8 mouse cellular contexts compared by ENCODE assay signal in the genomic region with DNA sequence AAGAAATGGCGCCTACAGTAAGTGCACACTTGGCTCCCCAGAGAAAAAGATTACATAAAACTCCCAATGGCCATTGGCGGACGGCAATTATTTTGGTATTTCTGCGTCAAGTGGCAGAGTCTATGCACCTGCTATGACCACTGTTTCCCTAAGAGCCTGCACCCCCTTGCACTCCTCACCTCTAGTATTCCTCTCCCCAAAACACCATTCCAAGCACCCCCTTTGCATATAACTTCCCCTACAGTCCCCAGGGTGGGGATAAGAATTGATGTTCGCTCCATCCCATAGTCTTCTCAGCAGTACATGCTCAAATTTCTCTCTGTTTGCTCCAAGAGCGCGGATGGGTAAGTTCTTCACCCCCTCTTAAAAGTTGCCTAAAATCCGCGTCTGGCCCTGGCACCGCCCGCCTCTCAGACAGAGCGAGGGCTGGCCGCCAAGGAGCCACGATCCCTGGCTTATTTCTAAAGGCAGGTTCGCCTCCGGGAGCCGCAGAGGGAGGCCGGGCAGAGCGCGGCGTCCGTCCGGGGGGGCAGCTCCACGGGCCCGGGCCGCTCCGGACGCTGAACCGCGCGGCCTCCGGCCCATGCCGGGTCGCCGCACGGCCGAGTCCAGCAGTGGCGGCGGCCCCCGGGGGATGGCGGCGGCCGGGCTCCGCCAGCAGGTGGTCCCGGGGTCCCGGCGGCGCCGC. TPM values are rescaled to one million over a fixed set of nuclear protein-coding genes. Genes with fewer than 3 reads are reported as not detected.
DNase-seq lines count a peak whose midpoint lies in the region; ATAC-seq and TF ChIP-seq lines count a peak whose summit lies in the region.

No protein-coding gene starts in this region.

- no peak for TF ChIP-seq CTCF in left cerebral cortex, adult 2 months (IDR thresholded peaks at IDR 0.05)
- TF ChIP-seq CTCF in cerebellum, adult 2 months (IDR thresholded peaks at IDR 0.05; ENCODE audit: borderline replicate concordance, insufficient read depth, low read depth, low read length) = no peak

- H3K4me3 ChIP-seq in left cerebral cortex, adult 2 months = peak overlapping the region; percentile 54
- peak overlapping the region; percentile 50 for H3K4me3 ChIP-seq in cerebellum, adult 2 months (replicated peaks; ENCODE audit: insufficient read depth, low read depth, low read length)
- peak overlapping the region; percentile 89 for H3K4me3 ChIP-seq in hindbrain, embryonic 14.5 days (replicated peaks; ENCODE audit: low read length)
- peak overlapping the region; percentile 60 for H3K4me3 ChIP-seq in liver, embryonic 13.5 days (replicated peaks)
- peak overlapping the region; percentile 85 for H3K4me3 ChIP-seq in neural tube, embryonic 15.5 days (replicated peaks)

- TF ChIP-seq POLR2A in cerebellum, adult 2 months (IDR thresholded peaks at IDR 0.05; ENCODE audit: borderline replicate concordance, insufficient read depth, low read length) = no peak

- H3K4me1 ChIP-seq in cerebellum, adult 2 months (ENCODE audit: control insufficient read depth, insufficient read depth, low read length) = no peaks in the 10 kb centered on the region
- H3K4me1 ChIP-seq in hindbrain, embryonic 14.5 days (replicated peaks; ENCODE audit: control insufficient read depth, insufficient read depth, low read length) = peaks cover 8% of the 10 kb centered on the region; the same call in 1 of the 2 replicates
- H3K4me1 ChIP-seq in liver, embryonic 13.5 days (replicated peaks) = no peaks in the 10 kb centered on the region
- peaks cover 26% of the 10 kb centered on the region for H3K4me1 ChIP-seq in neural tube, embryonic 15.5 days

- ATAC-seq in hindbrain, embryonic 14.5 days (ENCODE audit: low FRiP score) = peak; percentile 78
- peak; percentile 62 for ATAC-seq in liver, embryonic 13.5 days (ENCODE audit: low read depth)
- peak; percentile 75 for ATAC-seq in neural tube, embryonic 15.5 days (ENCODE audit: low FRiP score)

- no peak overlapping the region for H3K27ac ChIP-seq in left cerebral cortex, adult 2 months
- H3K27ac ChIP-seq in cerebellum, adult 2 months (ENCODE audit: insufficient read depth, low read length) = no peak overlapping the region
- 0 out of 2 replicates have a peak overlapping the region, but pooled peaks have one; percentile 84 for H3K27ac ChIP-seq in hindbrain, embryonic 14.5 days
- no peak overlapping the region for H3K27ac ChIP-seq in liver, embryonic 13.5 days
- peak overlapping the region; percentile 83 for H3K27ac ChIP-seq in neural tube, embryonic 15.5 days (replicated peaks)

- no peaks in the 10 kb centered on the region; the same call in 1 of the 2 replicates for H3K27me3 ChIP-seq in cerebellum, adult 2 months (ENCODE audit: control insufficient read depth, insufficient read depth, low read length)
- H3K27me3 ChIP-seq in hindbrain, embryonic 14.5 days (ENCODE audit: control insufficient read depth, insufficient read depth, low read length) = no peaks in the 10 kb centered on the region
- peaks cover 62% of the 10 kb centered on the region for H3K27me3 ChIP-seq in liver, embryonic 13.5 days
- H3K27me3 ChIP-seq in neural tube, embryonic 15.5 days (replicated peaks) = no peaks in the 10 kb centered on the region; the same call in 1 of the 2 replicates

- peak overlapping the region; percentile 82 for H3K9ac ChIP-seq in hindbrain, embryonic 14.5 days
- H3K9ac ChIP-seq in liver, embryonic 13.5 days = no peak overlapping the region; the same call in 1 of the 2 replicates
- H3K9ac ChIP-seq in neural tube, embryonic 15.5 days (replicated peaks) = peak overlapping the region; percentile 79

- no peaks in the 10 kb centered on the region for H3K9me3 ChIP-seq in hindbrain, embryonic 14.5 days (ENCODE audit: control insufficient read depth, low read length)
- H3K9me3 ChIP-seq in liver, embryonic 13.5 days (replicated peaks) = no peaks in the 10 kb centered on the region
- no peaks in the 10 kb centered on the region for H3K9me3 ChIP-seq in neural tube, embryonic 15.5 days (replicated peaks)

- WGBS in cerebellum, adult 2 months = 6% methylated on average over 42 of the region's 49 CpGs
- 3% methylated on average over 44 of the region's 49 CpGs for WGBS in hindbrain, embryonic 14.5 days
- 4% methylated on average over 38 of the region's 49 CpGs for WGBS in liver, embryonic 13.5 days (ENCODE audit: insufficient replicate concordance)
- WGBS in neural tube, embryonic 15.5 days = 2% methylated on average over 45 of the region's 49 CpGs

- H3K36me3 ChIP-seq in hindbrain, embryonic 14.5 days (replicated peaks; ENCODE audit: control insufficient read depth, insufficient read depth) = no peaks in the 10 kb centered on the region
- no peaks in the 10 kb centered on the region for H3K36me3 ChIP-seq in liver, embryonic 13.5 days
- H3K36me3 ChIP-seq in neural tube, embryonic 15.5 days = no peaks in the 10 kb centered on the region

- peak overlapping the region; percentile 79 for H3K4me2 ChIP-seq in hindbrain, embryonic 14.5 days (replicated peaks)
- H3K4me2 ChIP-seq in liver, embryonic 13.5 days = peak overlapping the region; percentile 65
- H3K4me2 ChIP-seq in neural tube, embryonic 15.5 days = peak overlapping the region; percentile 85

- intact Hi-C loops in left cerebral cortex, adult 2 months (cut with DNase I) = loop anchor here (5.0 kb wide), 2 partner anchors 65 to 220 kb away; partner anchors contain the start of gene Prpf18

- peak; percentile 14 to 16 for DNase-seq in left cerebral cortex, adult 2 months (ENCODE audit: extremely low spot score in 1 of 2, low spot score in 2 of 2)
- DNase-seq in left cerebral cortex, adult 9 months (ENCODE audit: low spot score in 2 of 2) = no peak
- peak; percentile 10 to 32 for DNase-seq in cerebellum, adult 2 months
- DNase-seq in forelimb bud, embryonic 11.5 days (ENCODE audit: low read depth, low spot score) = peak; percentile 10
- DNase-seq in hindbrain, embryonic 14.5 days (ENCODE audit: low spot score) = peak; percentile 38
- no peak for DNase-seq in liver, embryonic 13.5 days
- DNase-seq in yolk sac, embryonic 10.5 days (ENCODE audit: low spot score) = no peak

RNA-seq across cellular contexts. Expression of gene Bend7, which starts 0.4 kb away (rescaled TPM):
- 1 to 10 TPM; 2.6 to 3.0 TPM for total RNA-seq in left cerebral cortex, adult 2 months (2021)
- polyA plus RNA-seq in cerebellum, adult 2 months (2012; rRNA removed) = 3.2 and 3.8 TPM in 2 replicates
- 8.7 and 8.9 TPM in 2 replicates for polyA plus RNA-seq in hindbrain, embryonic 14.5 days (2014; fragmentation: Nextera tagmentation; extraction: Ambion mirVana)
- 1.1 and 1.4 TPM in 2 replicates for polyA plus RNA-seq in liver, embryonic 13.5 days (2015; fragmentation: Nextera tagmentation; extraction: Ambion mirVana)
- polyA plus RNA-seq in neural tube, embryonic 15.5 days (2015; fragmentation: Nextera tagmentation; extraction: Ambion mirVana) = 7.0 and 7.4 TPM in 2 replicates

Comparison
In these comparisons a context has a peak if more than half of its experiments do, and no peak if none do; other contexts are left out.
1. DNase-seq: peak in left cerebral cortex, adult 2 months (2 of 2), cerebellum, adult 2 months (2 of 2), forelimb bud, embryonic 11.5 days (single experiment) and hindbrain, embryonic 14.5 days (single experiment); none in left cerebral cortex, adult 9 months (0 of 2), liver, embryonic 13.5 days (single experiment) and yolk sac, embryonic 10.5 days (single experiment).
2. H3K27ac ChIP-seq: peak in hindbrain, embryonic 14.5 days (single experiment) and neural tube, embryonic 15.5 days (single experiment); none in left cerebral cortex, adult 2 months (single experiment), cerebellum, adult 2 months (single experiment) and liver, embryonic 13.5 days (single experiment).
3. Peak in every context shown above with its lines, with median percentiles within 50 percentile points of each other: H3K4me3 ChIP-seq, ATAC-seq and H3K4me2 ChIP-seq.